Mouse (Mus musculus) heart, embryonic 14.5 days (tissue): Measurements from ENCODE around the gene Hspbap1. TPM values are rescaled to one million over a fixed set of nuclear protein-coding genes. Genes with fewer than 3 reads are reported as not detected.

Source experiments
- ATAC-seq: fragments of 200-750 bp; cut with Nextera tagmentation; 2 replicates; pipeline ENCODE4 v1.8.0; 2017; ENCODE audit warnings: low read depth, moderate TSS enrichment; ENCODE audit not compliant: insufficient number of reproducible peaks, insufficient read depth, low FRiP score
- H3K27ac ChIP-seq, 2 experiments: fragments of 200-500 bp in 1 of 2; fragments of 300-500 bp in 1 of 2; sonication (generic) in 1 of 2; replicated peaks in 1 of 2; 2 replicates each; pipeline ENCODE4 v1.5.1; 2012 to 2014; ENCODE audit warnings: low read depth in 2 of 2, low read length in 2 of 2, control low read depth in 1 of 2, mild to moderate bottlenecking in 1 of 2, mixed read lengths in 1 of 2; ENCODE audit not compliant: control insufficient read depth in 1 of 2, insufficient read depth in 1 of 2
- H3K27me3 ChIP-seq: fragments of 300-500 bp; sonication (generic); 2 replicates; pipeline ENCODE4 v1.6.1; 2014; ENCODE audit warnings: mild to moderate bottlenecking, low read length, control low read depth; ENCODE audit not compliant: control insufficient read depth, insufficient read depth
- H3K36me3 ChIP-seq: fragments of 300-500 bp; sonication (generic); 2 replicates; pipeline ENCODE4 v1.6.1; 2014; ENCODE audit warnings: mild to moderate bottlenecking, control low read depth, low read length, mixed read lengths; ENCODE audit not compliant: control insufficient read depth, insufficient read depth
- H3K4me1 ChIP-seq, 2 experiments: fragments of 200-500 bp in 1 of 2; fragments of 300-500 bp in 1 of 2; sonication (generic) in 1 of 2; 2 replicates each; pipeline ENCODE4 v1.6.1; 2012 to 2014; ENCODE audit warnings: low read length in 2 of 2, control low read depth in 1 of 2, mixed read lengths in 1 of 2; ENCODE audit not compliant: control insufficient read depth in 2 of 2, insufficient read depth in 2 of 2
- H3K4me2 ChIP-seq: fragments of 300-500 bp; sonication (generic); 2 replicates; pipeline ENCODE4 v1.6.1; 2014; ENCODE audit warnings: mild to moderate bottlenecking, low read length
- H3K4me3 ChIP-seq, 2 experiments: fragments of 200-500 bp in 1 of 2; fragments of 300-500 bp in 1 of 2; sonication (generic) in 1 of 2; 2 replicates each; pipeline ENCODE4 v1.5.1; 2012 to 2014; ENCODE audit warnings: low read length in 2 of 2, mild to moderate bottlenecking in 2 of 2, control low read depth in 1 of 2, low read depth in 1 of 2, moderate library complexity in 1 of 2; ENCODE audit not compliant: control insufficient read depth in 1 of 2, insufficient read depth in 1 of 2
- H3K9ac ChIP-seq: fragments of 300-500 bp; sonication (generic); 2 replicates; pipeline ENCODE4 v1.6.1; 2014; ENCODE audit warnings: mild to moderate bottlenecking, low read length
- H3K9me3 ChIP-seq: fragments of 300-500 bp; sonication (generic); 2 replicates; pipeline ENCODE4 v1.6.1; 2016; ENCODE audit warnings: low read length, control low read depth; ENCODE audit not compliant: control insufficient read depth
- WGBS: fragments of 180-500 bp; shearing (Covaris S2); extraction: QIAGEN DNeasy Blood & Tissue Kit; methylation state at CpG from one replicate; pipeline ENCODE4 v1.1.7; 2014; 5-methylcytosine and 5-hydroxymethylcytosine counted together
- polyA plus RNA-seq: library from polyadenylated mRNA; unstranded; fragments of >200 nt; fragmentation: Nextera tagmentation; extraction: Ambion mirVana; gene quantifications from 2 replicates; pipeline ENCODE4 v1.2.1, GENCODE M21; 2014

Gene Hspbap1
- polyA plus RNA-seq, 1 experiment from 2014 or later = 8.8 TPM

DNA sequence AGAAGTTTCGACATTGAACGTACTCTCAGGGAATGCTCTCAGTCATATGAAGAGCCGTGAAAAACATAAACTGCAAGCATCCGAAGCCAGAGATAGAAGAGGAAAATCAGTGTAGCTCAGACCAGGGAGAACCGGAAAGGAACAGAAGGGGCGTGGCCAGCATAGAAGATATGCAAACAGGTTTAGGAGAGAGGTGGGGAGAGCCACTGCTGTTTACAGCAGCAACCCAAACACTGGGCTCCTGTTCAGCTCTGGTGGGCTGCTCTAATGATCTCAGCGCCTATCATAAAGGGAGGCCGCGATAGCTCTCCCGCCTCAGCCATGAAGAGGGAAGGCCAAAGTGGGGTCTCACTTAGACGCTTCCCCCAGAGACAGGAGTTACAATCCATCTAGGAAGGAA lies 97.6 kb downstream of the Hspbap1 start:
- H3K4me3 ChIP-seq = no peak overlapping the region
- no peaks in the 10 kb centered on the region for H3K36me3 ChIP-seq

DNA sequence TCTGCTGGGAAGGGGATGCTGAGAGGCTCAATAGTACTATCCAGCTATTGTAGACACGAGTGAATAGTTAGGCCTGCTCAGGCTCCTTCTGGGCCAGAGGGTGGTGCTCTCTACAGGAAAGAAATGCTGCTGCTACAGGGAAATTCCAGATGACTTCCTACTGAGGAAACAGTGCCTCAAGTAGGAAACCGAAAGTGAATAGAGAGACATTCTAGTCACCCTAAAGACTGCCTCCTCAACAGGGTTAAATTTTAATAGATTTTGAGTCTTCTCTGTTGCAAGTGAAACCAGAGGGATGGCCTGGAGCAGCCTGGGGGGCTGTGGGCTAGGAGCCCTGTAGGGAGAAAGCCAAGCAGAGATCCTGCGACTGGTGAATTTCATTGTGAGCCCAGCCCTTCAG lies 99.0 kb downstream of the Hspbap1 start:
- H3K27ac ChIP-seq = no peak overlapping the region
- H3K4me2 ChIP-seq = peak overlapping the region; percentile 38
- ATAC-seq = no peak
- H3K9ac ChIP-seq = no peak overlapping the region
- H3K9me3 ChIP-seq = no peaks in the 10 kb centered on the region
- no peaks in the 10 kb centered on the region for H3K36me3 ChIP-seq
- H3K27me3 ChIP-seq = peaks cover 20% of the 10 kb centered on the region
- no peak overlapping the region for H3K4me3 ChIP-seq
- H3K4me1 ChIP-seq = peaks cover 5 to 8% of the 10 kb centered on the region in 2 experiments
- 38% methylated on average over 3 of the region's 3 CpGs for WGBS

More for the DNA sequence above, 97.6 kb downstream of the Hspbap1 start:
- WGBS = 62% methylated on average over 11 of the region's 11 CpGs
- ATAC-seq = no peak
- no peaks in the 10 kb centered on the region for H3K9me3 ChIP-seq
- peaks cover 11% of the 10 kb centered on the region for H3K27me3 ChIP-seq
- no peak overlapping the region for H3K4me2 ChIP-seq
- no peak overlapping the region for H3K9ac ChIP-seq
- no peak overlapping the region for H3K27ac ChIP-seq
- H3K4me1 ChIP-seq = peaks cover 5 to 8% of the 10 kb centered on the region in 2 experiments

DNA sequence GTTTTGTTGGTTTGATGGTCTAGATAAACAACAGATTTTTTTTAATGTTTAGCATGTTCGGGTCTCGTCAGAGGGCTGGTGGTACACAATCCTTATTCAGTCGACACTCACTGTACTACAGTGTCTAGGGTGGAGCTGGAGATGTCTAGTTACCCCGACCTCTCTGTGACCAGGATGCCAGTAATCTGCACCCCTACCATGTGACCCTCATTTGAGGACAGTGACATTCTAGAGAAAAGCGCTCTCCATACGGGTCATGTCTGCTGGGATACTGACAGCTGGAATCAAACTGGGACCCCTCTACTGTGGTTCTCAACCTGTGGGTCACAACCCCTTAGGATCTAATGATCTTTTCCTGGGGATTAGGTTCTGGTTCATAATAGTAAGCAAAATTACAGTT lies 99.5 kb downstream of the Hspbap1 start:
- H3K4me2 ChIP-seq = peak overlapping the region; percentile 38; the same call in 1 of the 2 replicates
- ATAC-seq = no peak

DNA sequence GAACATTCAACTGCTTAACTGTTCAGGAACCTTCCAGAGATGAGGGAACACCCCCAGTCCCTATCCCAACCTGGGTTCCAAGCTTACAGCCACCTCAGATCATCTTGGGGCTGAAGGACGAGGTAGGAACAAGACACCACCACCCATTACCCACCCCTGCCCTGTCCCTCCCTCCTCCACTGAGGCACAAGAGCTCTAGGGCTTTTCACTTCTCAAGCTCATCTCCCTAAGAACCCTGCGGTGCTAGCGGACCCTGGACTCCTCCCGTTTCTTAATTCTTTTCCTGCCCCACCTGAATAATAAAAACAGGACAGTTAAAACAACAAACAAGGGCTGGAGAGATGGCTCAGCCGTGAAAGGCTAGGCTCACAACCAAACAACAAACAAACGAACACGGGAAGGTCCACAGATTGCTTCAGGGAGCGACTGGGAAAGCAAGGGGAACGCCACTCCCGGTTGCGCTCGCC lies 100.4 kb downstream of the Hspbap1 start:
- peak overlapping the region; percentile 84 for H3K9ac ChIP-seq
- H3K27me3 ChIP-seq = peaks cover 20% of the 10 kb centered on the region
- 7% methylated on average over 12 of the region's 12 CpGs for WGBS
- H3K4me2 ChIP-seq = peak overlapping the region; percentile 95
- H3K4me1 ChIP-seq = peaks cover 5 to 8% of the 10 kb centered on the region in 2 experiments
- no peak overlapping the region for H3K27ac ChIP-seq
- no peaks in the 10 kb centered on the region for H3K9me3 ChIP-seq
- no peak for ATAC-seq
- no peaks in the 10 kb centered on the region for H3K36me3 ChIP-seq
- H3K4me3 ChIP-seq = peak overlapping the region; percentile 80 to 85

More for the DNA sequence above, 99.5 kb downstream of the Hspbap1 start:
- Histone ChIP-seq H3K27me3 (peaks cover 20% of the 10 kb centered on the region), H3K4me1 (peaks cover 5 to 8% of the 10 kb centered on the region in 2 experiments), H3K36me3 (no peaks in the 10 kb centered on the region), H3K27ac (no peak overlapping the region), H3K4me3 (no peak overlapping the region), H3K9me3 (no peaks in the 10 kb centered on the region), H3K9ac (no peak overlapping the region)
- WGBS = 54% methylated on average over 6 of the region's 6 CpGs

DNA sequence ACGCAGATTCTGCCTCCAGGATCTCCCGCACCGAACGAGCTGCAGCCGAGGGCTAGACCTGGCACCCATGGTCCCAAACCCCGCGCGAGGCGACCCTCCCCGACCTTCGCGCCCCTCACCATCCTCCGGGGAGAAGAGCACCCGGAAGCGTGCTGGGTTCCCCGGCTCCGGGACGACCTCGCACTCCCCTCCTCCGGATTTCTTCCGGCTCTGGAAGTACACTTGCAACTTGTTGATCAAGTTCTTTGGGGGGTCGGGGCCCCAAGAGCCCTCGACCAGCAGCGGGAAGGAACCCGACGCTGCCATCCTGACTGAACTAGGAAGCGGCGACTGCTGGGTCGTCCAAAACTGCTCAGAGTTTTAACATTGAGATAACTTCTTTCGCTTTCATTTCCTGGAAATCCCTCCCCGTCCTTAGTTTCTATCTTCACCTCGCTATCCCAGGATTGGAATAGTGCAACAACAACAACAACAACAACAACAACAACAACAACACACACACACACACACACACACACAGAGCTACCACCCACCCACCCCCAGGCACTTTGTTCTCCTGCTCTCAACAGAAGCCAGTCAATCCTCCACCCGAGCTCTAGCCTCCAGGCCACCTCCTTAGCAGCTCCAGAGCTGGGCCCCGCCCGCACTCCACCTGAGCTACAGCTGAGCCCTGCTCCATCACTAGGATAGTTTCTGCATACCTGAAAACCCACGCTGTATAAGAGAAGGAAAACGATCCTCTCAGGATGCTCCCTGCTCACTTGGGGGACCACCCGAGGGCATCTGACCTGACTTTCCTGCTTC lies 101.1 kb downstream of the Hspbap1 start, which contains the start of gene Parp14:
Gene Parp14, minus strand, starts transcription at position 497 of the 804 bp plus-strand sequence.
- WGBS = 1% methylated on average over 38 of the region's 38 CpGs
- ATAC-seq = peak; percentile 46; the same call in 1 of the 2 replicates
- H3K9me3 ChIP-seq = no peaks in the 10 kb centered on the region
- H3K36me3 ChIP-seq = no peaks in the 10 kb centered on the region
- peaks cover 20% of the 10 kb centered on the region for H3K27me3 ChIP-seq
- H3K4me1 ChIP-seq = peaks cover 5 to 8% of the 10 kb centered on the region in 2 experiments
- H3K27ac ChIP-seq = no peak within 1 kb of the TSS
- peak within 1 kb of the TSS; percentile 95 for H3K4me2 ChIP-seq
- H3K4me3 ChIP-seq = peak within 1 kb of the TSS; percentile 80 to 85
- peak within 1 kb of the TSS; percentile 84 for H3K9ac ChIP-seq

DNA sequence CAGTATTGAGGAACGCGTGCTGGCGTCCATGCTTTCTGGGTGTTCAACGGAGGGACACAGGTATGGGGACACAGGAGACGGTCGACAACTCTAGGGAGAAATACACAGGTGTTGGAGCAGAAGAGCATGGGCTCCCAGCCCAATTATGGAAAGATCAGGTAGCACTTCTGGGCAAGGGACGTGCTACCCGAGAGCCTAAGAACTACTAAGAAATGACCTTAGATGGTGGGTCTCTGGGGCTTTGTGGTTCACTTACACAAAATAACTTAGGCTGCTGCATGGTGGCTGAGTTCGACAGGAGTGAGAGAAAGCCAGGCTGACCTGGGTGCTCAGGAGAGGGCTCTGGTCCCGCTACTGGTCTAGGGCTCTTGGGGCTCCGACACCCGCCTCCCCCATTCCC lies 101.7 kb downstream of the Hspbap1 start:
- peaks cover 20% of the 10 kb centered on the region for H3K27me3 ChIP-seq
- peak overlapping the region; percentile 95 for H3K4me2 ChIP-seq
- 19% methylated on average over 12 of the region's 12 CpGs for WGBS
- H3K27ac ChIP-seq = no peak overlapping the region
- no peak for ATAC-seq
- H3K9me3 ChIP-seq = no peaks in the 10 kb centered on the region
- peaks cover 5 to 8% of the 10 kb centered on the region in 2 experiments for H3K4me1 ChIP-seq
- H3K36me3 ChIP-seq = no peaks in the 10 kb centered on the region
- peak overlapping the region; percentile 80 to 85 for H3K4me3 ChIP-seq
- peak overlapping the region; percentile 84; the same call in 1 of the 2 replicates for H3K9ac ChIP-seq

DNA sequence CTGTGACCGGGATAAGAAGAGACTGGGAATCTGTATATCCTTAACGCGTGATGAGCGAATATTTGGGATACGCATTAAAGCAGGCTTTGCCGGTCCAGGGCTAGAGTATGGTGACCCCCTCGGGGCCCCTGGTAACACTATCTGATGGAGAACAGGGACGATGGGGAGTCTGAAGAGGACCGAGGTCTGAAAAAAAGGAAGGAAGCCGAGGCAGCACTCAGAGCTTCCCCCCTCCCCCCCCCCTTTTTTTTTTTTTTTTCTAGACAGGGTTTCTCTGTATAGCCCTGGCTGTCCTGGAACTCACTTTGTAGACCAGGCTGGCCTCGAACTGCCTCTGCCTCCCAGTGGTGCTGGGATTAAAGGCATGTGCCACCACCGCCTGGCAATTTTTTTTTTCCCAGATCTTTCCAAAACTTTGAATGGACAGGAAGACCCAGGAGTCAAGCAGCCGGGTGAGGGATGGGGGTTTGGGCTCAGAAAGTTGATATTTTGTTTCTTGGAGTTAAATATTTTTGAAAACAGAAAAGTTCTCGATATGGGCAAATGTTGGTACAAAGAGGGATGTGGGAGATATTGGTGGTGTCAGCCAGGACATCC lies 102.3 kb downstream of the Hspbap1 start:
- no peak for ATAC-seq
- Histone ChIP-seq H3K4me1 (peaks cover 5 to 8% of the 10 kb centered on the region in 2 experiments), H3K27ac (no peak overlapping the region), H3K4me3 (peak overlapping the region in 1 of 2 experiments; percentile 85; a peak in 2 of 4 replicates), H3K27me3 (peaks cover 20% of the 10 kb centered on the region), H3K9ac (no peak overlapping the region), H3K4me2 (peak overlapping the region; percentile 95), H3K9me3 (no peaks in the 10 kb centered on the region), H3K36me3 (no peaks in the 10 kb centered on the region)
- 30% methylated on average over 14 of the region's 14 CpGs for WGBS
